24 mouse cellular contexts compared by ENCODE assay signal in the genomic region with DNA sequence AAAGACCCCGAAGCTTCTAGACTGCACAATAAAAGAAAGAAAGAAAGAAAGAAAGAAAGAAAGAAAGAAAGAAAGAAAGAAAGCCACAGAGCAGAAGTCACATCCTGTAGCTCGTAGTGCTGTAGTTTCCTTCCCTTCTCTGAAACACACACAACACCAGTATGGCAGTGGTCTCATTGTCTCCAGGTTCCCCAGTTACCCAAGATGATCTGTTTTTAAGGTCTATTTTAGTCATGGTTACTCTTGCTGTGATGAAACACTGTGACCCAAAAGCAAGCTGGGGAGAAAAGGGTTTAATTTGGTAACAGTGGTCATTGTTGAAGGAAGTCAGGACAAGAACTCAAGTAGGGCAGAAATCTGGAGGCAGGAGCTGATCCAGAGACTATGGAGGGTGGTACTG.
DNase-seq lines count a peak whose midpoint lies in the region; ATAC-seq and TF ChIP-seq lines count a peak whose summit lies in the region.
"Had no signal": no experiment of that assay in that cellular context is flagged by ENCODE, and none has a peak within 500 bp of the region (broad histone marks: within the 10 kb centered on the region; RNA-seq: fewer than 3 reads in every experiment).

No protein-coding gene starts in this region.

- 65% methylated on average over 2 of the region's 2 CpGs for WGBS in liver, embryonic 12.5 days (ENCODE audit: insufficient replicate concordance)

- H3K9ac ChIP-seq in liver, embryonic 12.5 days, result no peak overlapping the region

- TF ChIP-seq CTCF in bone marrow macrophage, adult 2 months (IDR thresholded peaks at IDR 0.05; ENCODE audit: low read depth, low read length), result no peak

- 0 out of 2 replicates have a peak overlapping the region, but pooled peaks have one; percentile 3 for H3K27ac ChIP-seq in bone marrow macrophage, adult 2 months (ENCODE audit: insufficient read depth, low read depth, low read length)
- H3K27ac ChIP-seq in liver, embryonic 12.5 days, result no peak overlapping the region

- peak; percentile 41 for DNase-seq in 416B (ENCODE audit: low read depth)
- no peak for DNase-seq in embryo, embryonic 10 days (ENCODE audit: low spot score)
- no peak for DNase-seq in heart, postnatal 10 days
- no peak for DNase-seq in embryo, embryonic 10.5 days (ENCODE audit: low spot score)
- DNase-seq: adrenal gland, adult 2 months; adrenal gland, adult 8-10 months; adrenal gland, postnatal 10 days; adrenal gland, postnatal 14 days; adrenal gland, postnatal 25 days; adrenal gland, postnatal 36 days; B cell, adult 2 months; cerebellum, adult 11 months; cerebellum, adult 11-12 months; cerebellum, adult 18-20 months; cerebellum, adult 2 months had no signal

- ATAC-seq in granulocyte monocyte progenitor cell, adult 5-6 weeks (replicated peaks; ENCODE audit: poor library complexity, severe bottlenecking), result peak; percentile 65
- ATAC-seq in megakaryocyte progenitor cell, adult 5-6 weeks (replicated peaks; ENCODE audit: poor library complexity), result peak; percentile 52
- no peak for ATAC-seq in liver, embryonic 12.5 days
- ATAC-seq: activated CD4-positive, CD25-positive, alpha-beta regulatory T cell, adult 4 months; CD4-positive, CD25-positive, alpha-beta regulatory T cell, adult 4 months; Patski had no signal

- no peak overlapping the region for H3K4me3 ChIP-seq in bone marrow macrophage, adult 2 months (ENCODE audit: insufficient read depth, low read length)
- H3K4me3 ChIP-seq in liver, embryonic 12.5 days, result no peak overlapping the region

- H3K4me1 ChIP-seq in bone marrow macrophage, adult 2 months (ENCODE audit: control insufficient read depth, insufficient read depth, low read length), result peaks cover 7% of the 10 kb centered on the region; the same call in 1 of the 2 replicates
- H3K4me1 ChIP-seq in liver, embryonic 12.5 days, result no peaks in the 10 kb centered on the region

- intact Hi-C loops in heart, postnatal 10 days (cut with DNase I), result no loop called here

- H3K27me3 ChIP-seq in liver, embryonic 12.5 days (replicated peaks), result no peaks in the 10 kb centered on the region
- H3K27me3 ChIP-seq: CH12.LX, Patski had no signal

- no peak overlapping the region for H3K4me2 ChIP-seq in liver, embryonic 12.5 days

- no peaks in the 10 kb centered on the region for H3K36me3 ChIP-seq in liver, embryonic 12.5 days
- H3K36me3 ChIP-seq: G1E had no signal

- H3K9me3 ChIP-seq in liver, embryonic 12.5 days (replicated peaks), result no peaks in the 10 kb centered on the region

- no peak for TF ChIP-seq POLR2A in bone marrow macrophage, adult 2 months (IDR thresholded peaks at IDR 0.05; ENCODE audit: borderline replicate concordance, low read depth, low read length)
